Mouse (Mus musculus) embryonic facial prominence, embryonic 14.5 days (tissue): Measurements from ENCODE around the gene Ppa1. TPM values are rescaled to one million over a fixed set of nuclear protein-coding genes. Genes with fewer than 3 reads are reported as not detected.

Source experiments
- ATAC-seq: fragments of 200-750 bp; cut with Nextera tagmentation; 2 replicates; pipeline ENCODE4 v1.8.0; 2017; ENCODE audit warnings: low read depth, moderate number of reproducible peaks, moderate TSS enrichment
- DNase-seq: peaks from one replicate; pipeline ENCODE4 v3.0.0-alpha.2; 2015; ENCODE audit warnings: low spot score
- H3K27ac ChIP-seq: fragments of 300-500 bp; sonication (generic); replicated peaks from 2 replicates; pipeline ENCODE4 v1.5.1; 2014; ENCODE audit warnings: low read depth, mild to moderate bottlenecking, low read length, moderate library complexity
- H3K27me3 ChIP-seq: fragments of 300-500 bp; sonication (generic); replicated peaks from 2 replicates; pipeline ENCODE4 v1.6.1; 2014; ENCODE audit warnings: low read length; ENCODE audit not compliant: control insufficient read depth, insufficient read depth
- H3K36me3 ChIP-seq: fragments of 300-500 bp; sonication (generic); 2 replicates; pipeline ENCODE4 v1.6.1; 2014; ENCODE audit warnings: low read length, mixed read lengths; ENCODE audit not compliant: control insufficient read depth, insufficient read depth
- H3K4me1 ChIP-seq: fragments of 300-500 bp; sonication (generic); 2 replicates; pipeline ENCODE4 v1.6.1; 2014; ENCODE audit warnings: antibody characterized with exemption, low read length; ENCODE audit not compliant: control insufficient read depth, insufficient read depth
- H3K4me2 ChIP-seq: fragments of 300-500 bp; sonication (generic); 2 replicates; pipeline ENCODE4 v1.6.1; 2014; ENCODE audit warnings: low read depth, mild to moderate bottlenecking, low read length, moderate library complexity, mixed read lengths
- H3K4me3 ChIP-seq: fragments of 300-500 bp; sonication (generic); 2 replicates; pipeline ENCODE4 v1.5.1; 2014; ENCODE audit warnings: low read depth, mild to moderate bottlenecking, low read length
- H3K9ac ChIP-seq: fragments of 300-500 bp; sonication (generic); 2 replicates; pipeline ENCODE4 v1.6.1; 2014; ENCODE audit warnings: low read depth, mild to moderate bottlenecking, low read length, moderate library complexity, mixed read lengths
- H3K9me3 ChIP-seq: fragments of 300-500 bp; sonication (generic); 2 replicates; pipeline ENCODE4 v1.6.1; 2016; ENCODE audit warnings: low read length; ENCODE audit not compliant: control insufficient read depth
- WGBS: fragments of 180-500 bp; shearing (Covaris S2); extraction: QIAGEN DNeasy Blood & Tissue Kit; methylation state at CpG from one replicate; pipeline ENCODE4 v1.1.7; 2014; 5-methylcytosine and 5-hydroxymethylcytosine counted together
- polyA plus RNA-seq: library from polyadenylated mRNA; unstranded; fragments of >200 nt; fragmentation: Nextera tagmentation; extraction: Ambion mirVana; gene quantifications from 2 replicates; pipeline ENCODE4 v1.2.1, GENCODE M21; 2014

The Ppa1 gene
- polyA plus RNA-seq, 1 experiment from 2014 or later = 158 TPM

DNA sequence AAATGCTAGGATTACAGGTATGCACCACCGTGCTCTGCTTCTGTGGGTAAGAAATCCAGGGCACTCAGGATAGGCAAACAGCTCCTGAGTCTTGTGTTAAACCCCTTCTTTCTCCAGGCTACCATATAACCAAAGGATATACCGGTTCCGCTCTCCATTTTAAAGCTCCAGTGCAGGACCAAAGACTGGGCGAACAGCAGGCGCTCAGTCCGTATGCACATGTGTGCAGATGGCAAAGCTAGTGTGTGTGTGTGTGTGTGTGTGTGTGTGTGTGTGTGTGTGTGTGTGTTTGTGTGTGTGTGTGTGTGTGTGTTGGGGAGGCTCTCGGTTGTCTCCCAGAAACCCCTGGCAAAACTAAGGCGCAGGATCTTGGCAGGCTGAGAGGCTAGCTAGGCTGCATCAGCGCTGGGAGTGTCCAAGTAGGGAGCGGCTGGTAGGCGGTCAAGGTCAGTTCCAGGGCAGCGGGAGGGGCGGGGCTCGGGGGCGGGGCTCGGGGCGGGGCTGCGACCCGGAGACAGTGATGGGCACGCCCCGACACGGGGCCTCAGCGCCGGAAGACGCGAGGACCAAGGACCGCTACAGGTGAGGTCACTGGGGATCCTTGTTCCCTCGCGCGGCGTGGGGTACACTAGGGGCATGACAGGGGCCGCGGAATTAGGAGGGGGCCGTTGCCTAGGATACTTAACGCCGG is 66.6 kb downstream of the Ppa1 start, which contains the start of gene Aifm2:
TSS of gene Aifm2 (plus strand) at position 493 of the 691 bp plus-strand sequence.
- peak; percentile 91 for ATAC-seq
- Histone ChIP-seq H3K4me2 (peak within 1 kb of the TSS; percentile 92), H3K36me3 (no peaks in the 10 kb centered on the region)

DNA sequence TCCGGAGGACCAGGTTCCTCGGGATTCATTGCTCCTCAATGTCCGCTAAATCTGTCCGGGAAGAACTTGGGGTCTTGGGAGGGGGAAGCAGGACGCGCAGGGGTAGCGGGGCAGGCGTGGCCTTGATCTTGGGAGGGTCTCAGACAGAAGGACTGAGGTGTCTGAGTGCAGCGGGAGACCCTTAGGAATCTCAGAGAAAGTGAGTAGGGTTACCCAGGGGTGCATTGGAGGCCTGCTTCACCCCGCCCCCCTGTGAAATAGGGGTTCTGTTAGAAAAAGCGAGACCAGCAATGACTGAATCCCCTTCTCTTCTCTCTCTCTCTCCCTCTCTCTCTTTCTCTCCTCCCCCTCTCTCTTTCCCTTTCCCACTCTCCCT is 67.1 kb downstream of the Ppa1 start:
- H3K4me2 ChIP-seq = peak overlapping the region; percentile 92
- peak overlapping the region; percentile 66 for H3K9ac ChIP-seq
- H3K9me3 ChIP-seq = no peaks in the 10 kb centered on the region
- no peaks in the 10 kb centered on the region for H3K36me3 ChIP-seq
- 2% methylated on average over 11 of the region's 11 CpGs for WGBS
- ATAC-seq = peak; percentile 19; the same call in 1 of the 2 replicates
- H3K27ac ChIP-seq = no peak overlapping the region
- peak overlapping the region; percentile 59 for H3K4me3 ChIP-seq
- no peaks in the 10 kb centered on the region for H3K27me3 ChIP-seq
- H3K4me1 ChIP-seq = peaks cover 6% of the 10 kb centered on the region
- no peak for DNase-seq

More for the DNA sequence above, 66.6 kb downstream of the Ppa1 start, which contains the start of gene Aifm2:
- peak; percentile 90 for DNase-seq
- WGBS = 17% methylated on average over 26 of the region's 36 CpGs
- Histone ChIP-seq H3K4me3 (peak within 1 kb of the TSS; percentile 59), H3K9me3 (no peaks in the 10 kb centered on the region), H3K27me3 (no peaks in the 10 kb centered on the region), H3K27ac (no peak within 1 kb of the TSS), H3K9ac (peak within 1 kb of the TSS; percentile 66), H3K4me1 (peaks cover 6% of the 10 kb centered on the region)

DNA sequence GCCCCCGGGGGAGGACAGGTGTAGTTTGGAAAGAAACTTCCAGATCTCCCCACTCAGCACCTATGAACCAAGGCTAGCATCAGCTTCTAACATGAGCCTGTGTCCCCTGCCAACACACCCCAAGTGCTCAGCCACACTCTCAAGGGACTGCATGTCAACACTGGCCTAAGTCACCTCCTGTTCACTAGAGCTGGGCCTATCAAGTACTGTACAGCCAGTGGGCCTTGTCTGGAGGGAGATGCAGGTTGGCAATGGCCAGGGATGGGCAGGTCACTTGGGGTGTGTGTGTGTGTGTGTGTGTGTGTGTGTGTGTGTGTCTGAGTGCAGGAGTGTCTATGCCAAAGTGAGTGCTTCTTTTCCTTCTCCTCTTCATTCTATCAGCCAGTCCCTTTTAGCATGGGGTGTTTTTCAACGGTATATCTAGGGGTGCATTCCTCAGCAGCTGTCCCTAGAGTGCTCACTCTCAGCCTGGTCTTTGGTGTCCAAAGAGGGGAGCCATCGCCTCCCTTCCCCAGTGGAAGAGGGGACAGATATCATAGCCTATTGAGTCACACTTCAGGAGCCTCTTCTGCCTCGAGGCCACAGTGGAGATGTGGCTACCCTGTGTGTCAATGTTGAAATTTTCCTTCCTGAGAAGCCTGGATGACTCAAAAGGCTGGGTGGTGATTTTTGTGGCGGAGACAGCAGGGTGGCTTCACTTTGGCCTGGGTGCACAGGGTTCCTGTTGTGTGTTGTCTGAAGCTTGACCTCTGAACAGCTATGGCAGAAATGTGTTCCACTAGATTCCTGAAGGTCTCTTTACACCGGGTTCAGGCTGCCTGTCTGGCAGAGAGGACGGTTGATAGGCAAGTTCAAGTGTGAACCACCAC is 67.9 kb downstream of the Ppa1 start:
- no peaks in the 10 kb centered on the region for H3K27me3 ChIP-seq
- H3K9ac ChIP-seq = peak overlapping the region; percentile 66; the same call in 1 of the 2 replicates
- H3K4me1 ChIP-seq = peaks cover 6% of the 10 kb centered on the region
- H3K9me3 ChIP-seq = no peaks in the 10 kb centered on the region
- WGBS = 77% methylated on average over 7 of the region's 7 CpGs
- H3K4me2 ChIP-seq = peak overlapping the region; percentile 92
- H3K27ac ChIP-seq = no peak overlapping the region
- no peaks in the 10 kb centered on the region for H3K36me3 ChIP-seq
- H3K4me3 ChIP-seq = peak overlapping the region; percentile 59
- ATAC-seq (0 out of 2 replicates have a peak, but pooled peaks have one; percentile 28), DNase-seq (no peak)

DNA sequence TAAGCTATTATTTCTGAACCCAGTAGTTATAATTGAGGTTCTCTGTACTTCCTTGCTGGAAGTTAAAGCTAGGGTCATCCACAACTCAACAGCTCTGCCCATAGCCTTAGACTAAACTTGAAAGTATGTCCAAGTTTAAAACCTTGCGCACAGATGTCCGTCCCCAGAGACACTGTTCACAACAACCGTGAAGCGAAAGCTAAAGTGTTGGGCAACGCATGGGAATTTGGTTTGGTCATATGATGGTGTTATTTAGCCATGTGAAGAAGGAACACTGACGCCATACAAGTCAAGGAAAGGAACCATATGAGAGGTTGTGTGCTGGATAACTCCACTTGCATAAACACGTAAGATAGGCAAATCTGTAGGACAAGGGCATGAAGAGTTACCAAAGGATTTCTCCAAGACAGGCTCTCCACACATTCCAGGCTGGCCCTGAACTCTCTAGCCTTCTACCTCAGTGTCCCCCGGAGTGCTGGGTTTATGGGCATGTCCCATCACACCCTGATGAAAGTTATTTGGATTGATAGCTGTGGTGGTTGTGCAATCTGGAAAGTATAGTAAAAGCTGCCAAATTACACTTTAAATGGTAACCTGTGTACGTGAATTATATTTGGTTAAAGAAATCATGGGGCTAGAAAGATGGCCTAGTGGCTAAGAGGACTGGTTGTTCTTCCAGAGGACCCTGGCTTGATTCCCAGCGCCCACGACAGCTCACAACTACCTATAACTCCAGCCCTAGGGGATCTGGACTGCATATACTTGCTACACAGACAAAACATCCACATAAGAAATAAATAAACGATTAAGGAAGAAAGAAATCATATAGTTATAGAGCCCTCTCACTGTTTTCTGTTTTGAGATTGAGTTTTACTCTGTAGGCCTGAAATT is 69.3 kb downstream of the Ppa1 start:
- no peaks in the 10 kb centered on the region for H3K9me3 ChIP-seq
- no peaks in the 10 kb centered on the region for H3K27me3 ChIP-seq
- WGBS = 90% methylated on average over 12 of the region's 12 CpGs
- no peaks in the 10 kb centered on the region for H3K36me3 ChIP-seq
- no peak overlapping the region for H3K4me2 ChIP-seq
- no peak overlapping the region for H3K9ac ChIP-seq
- H3K4me1 ChIP-seq = peaks cover 6% of the 10 kb centered on the region
- no peak for DNase-seq
- no peak overlapping the region for H3K27ac ChIP-seq
- no peak overlapping the region for H3K4me3 ChIP-seq
- ATAC-seq = no peak

DNA sequence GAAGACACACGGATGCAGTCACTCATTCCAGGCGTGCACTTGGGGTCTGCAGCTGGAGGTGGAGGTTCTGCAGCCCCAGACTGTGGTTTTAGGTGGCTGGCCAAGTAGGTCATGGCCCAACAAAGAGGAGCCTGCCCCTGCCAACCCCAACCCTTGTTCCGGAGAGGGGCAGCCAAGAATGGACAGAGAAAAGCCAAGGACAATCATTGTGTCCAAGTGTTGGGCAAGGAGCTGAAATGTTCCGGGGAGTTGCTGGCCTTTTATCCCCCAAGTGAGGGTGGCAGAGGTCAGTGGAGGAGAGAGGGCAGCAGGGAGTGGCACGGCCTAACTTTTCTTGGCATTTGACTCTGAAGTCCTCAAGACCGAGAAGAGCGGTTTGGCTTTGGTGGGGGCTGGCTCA is 72.0 kb downstream of the Ppa1 start:
- Histone ChIP-seq H3K9ac (no peak overlapping the region), H3K4me3 (no peak overlapping the region), H3K27me3 (no peaks in the 10 kb centered on the region), H3K36me3 (no peaks in the 10 kb centered on the region), H3K27ac (no peak overlapping the region), H3K9me3 (no peaks in the 10 kb centered on the region), H3K4me2 (no peak overlapping the region), H3K4me1 (peaks cover 6% of the 10 kb centered on the region)
- no peak for ATAC-seq
- WGBS = 87% methylated on average over 7 of the region's 7 CpGs
- DNase-seq = no peak

DNA sequence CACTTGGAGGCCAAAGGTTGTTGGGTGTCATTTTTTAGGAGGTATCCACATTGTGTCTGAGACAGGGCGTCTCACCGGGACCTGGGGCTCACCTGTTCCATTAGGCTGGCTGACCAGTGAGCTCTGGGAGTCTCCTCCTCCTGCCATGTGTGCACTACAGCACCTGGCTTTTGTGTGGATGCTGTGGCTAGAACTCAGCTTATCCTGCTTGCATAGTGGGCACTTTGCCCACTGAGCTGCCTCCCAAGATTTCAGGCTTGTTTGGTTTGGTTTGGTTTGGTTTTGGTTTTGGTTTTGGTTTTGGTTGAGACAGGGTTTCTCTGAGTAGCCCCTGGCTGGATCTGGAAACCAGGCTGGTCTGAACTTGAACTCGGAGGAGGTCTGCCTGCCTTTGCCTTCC is 73.9 kb downstream of the Ppa1 start:
- H3K4me2 ChIP-seq = no peak overlapping the region
- H3K9ac ChIP-seq = no peak overlapping the region
- no peaks in the 10 kb centered on the region for H3K27me3 ChIP-seq
- H3K4me3 ChIP-seq = no peak overlapping the region
- H3K36me3 ChIP-seq = no peaks in the 10 kb centered on the region
- no peaks in the 10 kb centered on the region for H3K9me3 ChIP-seq
- 78% methylated on average over 3 of the region's 3 CpGs for WGBS
- H3K4me1 ChIP-seq = no peaks in the 10 kb centered on the region
- H3K27ac ChIP-seq = no peak overlapping the region
- ATAC-seq (no peak), DNase-seq (no peak)

DNA sequence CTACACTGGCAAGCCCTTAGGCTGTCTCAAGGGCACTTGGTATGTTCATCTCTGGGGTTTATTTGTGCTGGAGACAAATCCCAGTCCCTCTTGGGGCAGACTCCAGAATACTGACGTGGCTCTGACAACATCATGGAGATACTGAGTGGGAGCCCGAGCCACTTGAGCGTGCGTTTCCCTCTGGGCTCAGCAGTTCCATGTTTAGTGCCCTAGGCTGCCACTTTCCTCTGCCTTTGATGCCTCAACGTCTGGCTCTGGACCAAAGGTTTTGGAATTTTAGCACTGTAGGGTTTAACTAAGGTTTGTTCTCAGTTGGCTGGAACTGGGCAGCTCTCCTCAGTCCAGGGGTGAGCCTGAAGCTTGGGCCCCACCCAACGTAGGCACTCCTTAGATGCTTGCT is 74.9 kb downstream of the Ppa1 start:
- Histone ChIP-seq H3K9ac (no peak overlapping the region), H3K4me3 (no peak overlapping the region), H3K9me3 (no peaks in the 10 kb centered on the region), H3K4me1 (no peaks in the 10 kb centered on the region), H3K36me3 (no peaks in the 10 kb centered on the region), H3K27me3 (no peaks in the 10 kb centered on the region), H3K27ac (no peak overlapping the region), H3K4me2 (no peak overlapping the region)
- no peak for DNase-seq
- 58% methylated on average over 6 of the region's 6 CpGs for WGBS
- ATAC-seq = no peak
